Mouse (Mus musculus): ENCODE measurements at regions not wholly inside any gene's neighbourhood (a gene's known extent, or its start where the extent isn't known, plus 50 kb on each side); places are given as distances from the start of the nearest gene placed in this dataset.

GRCm38 (mm10) chr6:117596166-117596840, 244.7 kb upstream of the Zfp637 start:
- ATAC-seq: no peak
- TF ChIP-seq CTCF (IDR thresholded peaks at IDR 0.05) (no peak), EP300 (IDR thresholded peaks at IDR 0.05) (no peak)
- H3K27me3 ChIP-seq (replicated peaks; ENCODE audit: insufficient read depth, low read length): no peaks in the 10 kb centered on the region
- no peak overlapping the region for H3K4me2 ChIP-seq (replicated peaks; ENCODE audit: low read depth, low read length)
- no peaks in the 10 kb centered on the region for H3K9me3 ChIP-seq (ENCODE audit: low read length)
- WGBS: 80% methylated on average over 8 of the region's 8 CpGs
- no peak for DNase-seq (ENCODE audit: low spot score)
- H3K4me1 ChIP-seq (ENCODE audit: insufficient read depth, low read depth, low read length): no peaks in the 10 kb centered on the region
- no peak overlapping the region for H3K27ac ChIP-seq (ENCODE audit: low read length)
- H3K4me3 ChIP-seq (ENCODE audit: low read depth, low read length): no peak overlapping the region
- no peak overlapping the region for H3K9ac ChIP-seq (replicated peaks; ENCODE audit: low read depth)
- no peaks in the 10 kb centered on the region for H3K36me3 ChIP-seq (ENCODE audit: insufficient read depth, low read length)

- WGBS: 43% methylated on average over 2 of the region's 2 CpGs
- ATAC-seq: no peak
- Histone ChIP-seq H3K9me3 (ENCODE audit: low read length) (no peaks in the 10 kb centered on the region), H3K27ac (ENCODE audit: low read length) (no peak overlapping the region), H3K9ac (replicated peaks; ENCODE audit: low read depth) (no peak overlapping the region), H3K27me3 (replicated peaks; ENCODE audit: insufficient read depth, low read length) (no peaks in the 10 kb centered on the region), H3K4me3 (ENCODE audit: low read depth, low read length) (no peak overlapping the region), H3K4me2 (replicated peaks; ENCODE audit: low read depth, low read length) (no peak overlapping the region), H3K4me1 (ENCODE audit: insufficient read depth, low read depth, low read length) (no peaks in the 10 kb centered on the region), H3K36me3 (ENCODE audit: insufficient read depth, low read length) (no peaks in the 10 kb centered on the region)
- no peak for TF ChIP-seq CTCF (IDR thresholded peaks at IDR 0.05)
- TF ChIP-seq EP300 (IDR thresholded peaks at IDR 0.05): no peak
- no peak for DNase-seq (ENCODE audit: low spot score)
Observed at GRCm38 (mm10) chr6:117604834-117605233, 236.1 kb upstream of the Zfp637 start.

DNA sequence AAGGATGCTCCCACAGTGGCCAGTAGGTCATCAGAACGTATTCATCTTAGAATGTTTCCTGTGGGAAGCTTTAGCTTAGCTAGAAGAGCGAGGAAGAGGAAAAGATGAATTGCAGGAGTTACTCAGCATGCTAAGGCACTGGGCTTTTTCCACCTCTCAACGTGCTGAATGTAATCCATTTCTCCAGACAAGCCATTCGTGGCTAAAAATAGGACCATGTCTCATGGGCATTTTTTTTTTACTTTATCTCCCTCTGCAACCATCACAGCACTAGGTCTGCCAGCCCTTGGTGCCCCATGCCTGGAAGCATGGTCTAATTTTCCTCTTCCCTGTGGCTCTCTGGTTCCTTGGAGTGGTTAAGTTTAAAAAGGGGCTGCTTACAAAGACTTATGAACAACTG, 235.3 kb upstream of the Zfp637 start:
- Histone ChIP-seq H3K9ac (replicated peaks; ENCODE audit: low read depth) (no peak overlapping the region), H3K4me1 (ENCODE audit: insufficient read depth, low read depth, low read length) (no peaks in the 10 kb centered on the region), H3K27me3 (replicated peaks; ENCODE audit: insufficient read depth, low read length) (no peaks in the 10 kb centered on the region), H3K4me3 (ENCODE audit: low read depth, low read length) (no peak overlapping the region), H3K9me3 (ENCODE audit: low read length) (no peaks in the 10 kb centered on the region), H3K27ac (ENCODE audit: low read length) (no peak overlapping the region), H3K4me2 (replicated peaks; ENCODE audit: low read depth, low read length) (no peak overlapping the region), H3K36me3 (ENCODE audit: insufficient read depth, low read length) (no peaks in the 10 kb centered on the region)
- no peak for ATAC-seq
- no peak for TF ChIP-seq EP300 (IDR thresholded peaks at IDR 0.05)
- TF ChIP-seq CTCF (IDR thresholded peaks at IDR 0.05): no peak
- no peak for DNase-seq (ENCODE audit: low spot score)
- WGBS: 32% methylated on average over 4 of the region's 4 CpGs

DNA sequence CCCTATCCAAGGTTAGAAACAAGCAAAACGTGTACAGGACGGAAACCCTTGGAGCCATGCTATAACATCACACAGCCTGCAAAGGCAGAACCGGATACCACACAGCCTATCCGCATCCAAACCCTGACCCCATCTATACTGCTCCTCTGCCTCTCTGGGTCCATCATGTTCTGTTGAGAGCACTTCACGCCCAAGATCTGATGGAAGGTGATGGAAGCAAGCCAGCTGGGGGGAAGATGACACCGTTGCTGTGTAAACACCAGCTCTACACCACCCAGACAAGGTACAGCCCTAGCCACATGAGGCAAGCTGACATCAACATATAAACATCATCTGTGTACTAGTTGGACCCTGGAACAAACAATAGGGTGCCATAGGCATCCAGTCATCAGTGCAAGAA, 234.8 kb upstream of the Zfp637 start:
- DNase-seq (ENCODE audit: low spot score) (no peak), ATAC-seq (no peak)
- H3K9ac ChIP-seq (replicated peaks; ENCODE audit: low read depth): no peak overlapping the region
- no peak overlapping the region for H3K27ac ChIP-seq (ENCODE audit: low read length)
- no peak overlapping the region for H3K4me2 ChIP-seq (replicated peaks; ENCODE audit: low read depth, low read length)
- H3K9me3 ChIP-seq (ENCODE audit: low read length): no peaks in the 10 kb centered on the region
- H3K4me3 ChIP-seq (ENCODE audit: low read depth, low read length): no peak overlapping the region
- TF ChIP-seq EP300 (IDR thresholded peaks at IDR 0.05) (no peak), CTCF (IDR thresholded peaks at IDR 0.05) (no peak)
- H3K27me3 ChIP-seq (replicated peaks; ENCODE audit: insufficient read depth, low read length): no peaks in the 10 kb centered on the region
- no peaks in the 10 kb centered on the region for H3K36me3 ChIP-seq (ENCODE audit: insufficient read depth, low read length)
- H3K4me1 ChIP-seq (ENCODE audit: insufficient read depth, low read depth, low read length): no peaks in the 10 kb centered on the region
- WGBS: 81% methylated on average over 6 of the region's 6 CpGs

GRCm38 (mm10) chr6:117607023-117607422, 234.0 kb upstream of the Zfp637 start:
- H3K4me3 ChIP-seq (ENCODE audit: low read depth, low read length): no peak overlapping the region
- DNase-seq (ENCODE audit: low spot score) (peak; percentile 31), ATAC-seq (no peak)
- no peak overlapping the region for H3K9ac ChIP-seq (replicated peaks; ENCODE audit: low read depth)
- WGBS: 46% methylated on average over 5 of the region's 5 CpGs
- H3K4me1 ChIP-seq (ENCODE audit: insufficient read depth, low read depth, low read length): no peaks in the 10 kb centered on the region
- H3K27me3 ChIP-seq (replicated peaks; ENCODE audit: insufficient read depth, low read length): no peaks in the 10 kb centered on the region
- no peaks in the 10 kb centered on the region for H3K9me3 ChIP-seq (ENCODE audit: low read length)
- H3K4me2 ChIP-seq (replicated peaks; ENCODE audit: low read depth, low read length): no peak overlapping the region
- H3K36me3 ChIP-seq (ENCODE audit: insufficient read depth, low read length): no peaks in the 10 kb centered on the region
- TF ChIP-seq EP300 (IDR thresholded peaks at IDR 0.05): no peak
- H3K27ac ChIP-seq (ENCODE audit: low read length): no peak overlapping the region

- Histone ChIP-seq H3K4me1 (ENCODE audit: insufficient read depth, low read depth, low read length) (no peaks in the 10 kb centered on the region), H3K27ac (ENCODE audit: low read length) (no peak overlapping the region), H3K9me3 (ENCODE audit: low read length) (no peaks in the 10 kb centered on the region), H3K27me3 (replicated peaks; ENCODE audit: insufficient read depth, low read length) (no peaks in the 10 kb centered on the region), H3K9ac (replicated peaks; ENCODE audit: low read depth) (no peak overlapping the region), H3K4me2 (replicated peaks; ENCODE audit: low read depth, low read length) (no peak overlapping the region), H3K36me3 (ENCODE audit: insufficient read depth, low read length) (no peaks in the 10 kb centered on the region), H3K4me3 (ENCODE audit: low read depth, low read length) (no peak overlapping the region)
- ATAC-seq (no peak), DNase-seq (ENCODE audit: low spot score) (no peak)
- 54% methylated on average over 11 of the region's 11 CpGs for WGBS
- TF ChIP-seq EP300 (IDR thresholded peaks at IDR 0.05) (no peak), CTCF (IDR thresholded peaks at IDR 0.05) (no peak)
Observed at GRCm38 (mm10) chr6:117609476-117610404, 231.2 kb upstream of the Zfp637 start.

Data from lung, postnatal 0 days (tissue).